Mouse (Mus musculus): ENCODE measurements around the gene Hip1. TPM values are rescaled to one million over a fixed set of nuclear protein-coding genes. Genes with fewer than 3 reads are reported as not detected.
"Not testable (repeated sequence)": the region's sequence is repeated elsewhere in the genome, so short reads cannot be mapped to it uniquely, and the experiment has no call there.

Gene Hip1
- polyA plus RNA-seq, 1 experiment from 2014 or later: 49.1 TPM

- Histone ChIP-seq H3K4me1 (peaks cover 8% of the 10 kb centered on the region; the same call in 1 of the 2 replicates), H3K4me3 (no peak overlapping the region), H3K36me3 (no peaks in the 10 kb centered on the region), H3K27ac (no peak overlapping the region), H3K27me3 (ENCODE audit: low read depth, poor library complexity, severe bottlenecking) (no peaks in the 10 kb centered on the region), H3K9me3 (replicated peaks) (no peaks in the 10 kb centered on the region)
- DNase-seq (ENCODE audit: low spot score): no peak
- whole genome bisulfite sequencing: 79% methylated on average over 6 of the region's 6 CpGs
Observed at GRCm38 (mm10) chr5:135497347-135497955, 47.5 kb downstream of the Hip1 start.

GRCm38 (mm10) chr5:135496489-135496888, 48.4 kb downstream of the Hip1 start:
- no peak for DNase-seq (ENCODE audit: low spot score)
- H3K9me3 ChIP-seq (replicated peaks): no peaks in the 10 kb centered on the region
- no peak overlapping the region for H3K4me3 ChIP-seq
- H3K27ac ChIP-seq: no peak overlapping the region
- H3K4me1 ChIP-seq: peaks cover 1% of the 10 kb centered on the region; the same call in 1 of the 2 replicates
- no peaks in the 10 kb centered on the region for H3K36me3 ChIP-seq
- WGBS: 92% methylated on average over 2 of the region's 2 CpGs
- H3K27me3 ChIP-seq (ENCODE audit: low read depth, poor library complexity, severe bottlenecking): no peaks in the 10 kb centered on the region

- H3K4me3 ChIP-seq: no peak overlapping the region
- WGBS: 96% methylated on average over 8 of the region's 8 CpGs
- H3K9me3 ChIP-seq (replicated peaks): no peaks in the 10 kb centered on the region
- DNase-seq (ENCODE audit: low spot score): no peak
- H3K36me3 ChIP-seq: no peaks in the 10 kb centered on the region
- no peaks in the 10 kb centered on the region for H3K27me3 ChIP-seq (ENCODE audit: low read depth, poor library complexity, severe bottlenecking)
- no peaks in the 10 kb centered on the region for H3K4me1 ChIP-seq
- no peak overlapping the region for H3K27ac ChIP-seq
Observed at GRCm38 (mm10) chr5:135495471-135495870, 49.4 kb downstream of the Hip1 start.

GRCm38 (mm10) chr5:135494183-135494910, 50.6 kb downstream of the Hip1 start:
- no peak overlapping the region for H3K27ac ChIP-seq
- no peaks in the 10 kb centered on the region for H3K36me3 ChIP-seq
- WGBS: 89% methylated on average over 13 of the region's 13 CpGs
- H3K4me1 ChIP-seq: peaks cover 9% of the 10 kb centered on the region
- no peak overlapping the region for H3K4me3 ChIP-seq
- DNase-seq (ENCODE audit: low spot score): no peak
- no peaks in the 10 kb centered on the region for H3K27me3 ChIP-seq (ENCODE audit: low read depth, poor library complexity, severe bottlenecking)
- H3K9me3 ChIP-seq (replicated peaks): no peaks in the 10 kb centered on the region

- H3K4me1 ChIP-seq: peaks cover 18% of the 10 kb centered on the region
- 85% methylated on average over 3 of the region's 3 CpGs for WGBS
- H3K27me3 ChIP-seq (ENCODE audit: low read depth, poor library complexity, severe bottlenecking): no peaks in the 10 kb centered on the region
- no peaks in the 10 kb centered on the region for H3K36me3 ChIP-seq
- DNase-seq (ENCODE audit: low spot score): no peak
- no peak overlapping the region for H3K4me3 ChIP-seq
- H3K9me3 ChIP-seq (replicated peaks): no peaks in the 10 kb centered on the region
- H3K27ac ChIP-seq: no peak overlapping the region
Observed at GRCm38 (mm10) chr5:135493095-135493494, 51.8 kb downstream of the Hip1 start.

GRCm38 (mm10) chr5:135492126-135492525, 52.8 kb downstream of the Hip1 start:
- no peaks in the 10 kb centered on the region for H3K27me3 ChIP-seq (ENCODE audit: low read depth, poor library complexity, severe bottlenecking)
- H3K36me3 ChIP-seq: no peaks in the 10 kb centered on the region
- no peak overlapping the region for H3K4me3 ChIP-seq
- H3K9me3 ChIP-seq (replicated peaks): no peaks in the 10 kb centered on the region
- H3K27ac ChIP-seq: no peak overlapping the region
- DNase-seq (ENCODE audit: low spot score): no peak
- 87% methylated on average over 2 of the region's 2 CpGs for WGBS
- peaks cover 28% of the 10 kb centered on the region for H3K4me1 ChIP-seq

GRCm38 (mm10) chr5:135489695-135490294, 55.1 kb downstream of the Hip1 start:
- H3K4me1 ChIP-seq: peaks cover 30% of the 10 kb centered on the region
- DNase-seq (ENCODE audit: low spot score): no peak
- H3K36me3 ChIP-seq: peaks cover 3% of the 10 kb centered on the region; the same call in 1 of the 2 replicates
- peak overlapping the region; percentile 94 for H3K27ac ChIP-seq
- H3K27me3 ChIP-seq (ENCODE audit: low read depth, poor library complexity, severe bottlenecking): no peaks in the 10 kb centered on the region
- H3K9me3 ChIP-seq (replicated peaks): no peaks in the 10 kb centered on the region
- peak overlapping the region; percentile 72 for H3K4me3 ChIP-seq
- WGBS: 2% methylated on average over 13 of the region's 14 CpGs

- peaks cover 30% of the 10 kb centered on the region for H3K4me1 ChIP-seq
- under 1% methylated on average over 57 of the region's 59 CpGs for WGBS
- H3K27ac ChIP-seq: peak overlapping the region; percentile 94
- H3K27me3 ChIP-seq (ENCODE audit: low read depth, poor library complexity, severe bottlenecking): no peaks in the 10 kb centered on the region
- peaks cover 10% of the 10 kb centered on the region for H3K36me3 ChIP-seq
- H3K9me3 ChIP-seq (replicated peaks): no peaks in the 10 kb centered on the region
- peak overlapping the region; percentile 72 for H3K4me3 ChIP-seq
- peak; percentile 92 for DNase-seq (ENCODE audit: low spot score)
Observed at GRCm38 (mm10) chr5:135488881-135489694, 55.8 kb downstream of the Hip1 start.

GRCm38 (mm10) chr5:135488222-135488880, 56.6 kb downstream of the Hip1 start:
- H3K36me3 ChIP-seq: peaks cover 10% of the 10 kb centered on the region
- no peaks in the 10 kb centered on the region for H3K9me3 ChIP-seq (replicated peaks)
- H3K4me3 ChIP-seq: peak overlapping the region; percentile 72
- DNase-seq (ENCODE audit: low spot score): peak; percentile 51
- peaks cover 30% of the 10 kb centered on the region for H3K4me1 ChIP-seq
- H3K27ac ChIP-seq: peak overlapping the region; percentile 94
- H3K27me3 ChIP-seq (ENCODE audit: low read depth, poor library complexity, severe bottlenecking): no peaks in the 10 kb centered on the region
- WGBS: 1% methylated on average over 19 of the region's 19 CpGs

- Histone ChIP-seq H3K9me3 (replicated peaks) (no peaks in the 10 kb centered on the region), H3K36me3 (peaks cover 33% of the 10 kb centered on the region), H3K27me3 (ENCODE audit: low read depth, poor library complexity, severe bottlenecking) (no peaks in the 10 kb centered on the region), H3K4me1 (peaks cover 30% of the 10 kb centered on the region), H3K4me3 (no peak overlapping the region), H3K27ac (no peak overlapping the region)
- 73% methylated on average over 3 of the region's 3 CpGs for WGBS
- DNase-seq (ENCODE audit: low spot score): no peak
Observed at GRCm38 (mm10) chr5:135485289-135485688, 59.6 kb downstream of the Hip1 start.

- WGBS: 97% methylated on average over 6 of the region's 6 CpGs
Observed at GRCm38 (mm10) chr5:135483865-135484264, 61.1 kb downstream of the Hip1 start.

GRCm38 (mm10) chr5:135478877-135479600, 65.9 kb downstream of the Hip1 start:
- no peak overlapping the region for H3K4me3 ChIP-seq
- 89% methylated on average over 12 of the region's 12 CpGs for WGBS
- H3K27ac ChIP-seq: no peak overlapping the region
- DNase-seq (ENCODE audit: low spot score): no peak
- peaks cover 41% of the 10 kb centered on the region for H3K36me3 ChIP-seq
- H3K4me1 ChIP-seq: no peaks in the 10 kb centered on the region
- H3K9me3 ChIP-seq (replicated peaks): no peaks in the 10 kb centered on the region
- H3K27me3 ChIP-seq (ENCODE audit: low read depth, poor library complexity, severe bottlenecking): no peaks in the 10 kb centered on the region

More at GRCm38 (mm10) chr5:135483865-135484264, 61.1 kb downstream of the Hip1 start:
- DNase-seq (ENCODE audit: low spot score); H3K9me3 ChIP-seq (replicated peaks); H3K27me3 ChIP-seq (ENCODE audit: low read depth, poor library complexity, severe bottlenecking); H3K4me3 ChIP-seq; H3K27ac ChIP-seq: not testable (repeated sequence)
- peaks cover 33% of the 10 kb centered on the region for H3K36me3 ChIP-seq
- peaks cover 18% of the 10 kb centered on the region for H3K4me1 ChIP-seq

All from limb, embryonic 10.5 days (tissue).